Mouse (Mus musculus) liver, postnatal 0 days (tissue): Measurements from ENCODE around the gene 9530053A07Rik.

Experiments
- CTCF ChIP-seq: sonication (generic); IDR thresholded peaks from 2 replicates; pipeline ENCODE4 v1.5.1; 2016; ENCODE audit warnings: antibody characterized with exemption, low read depth
- EP300 ChIP-seq: IDR thresholded peaks from 2 replicates; pipeline ENCODE4 v1.6.1; 2016; ENCODE audit warnings: antibody characterized with exemption, low read depth, mild to moderate bottlenecking

DNA sequence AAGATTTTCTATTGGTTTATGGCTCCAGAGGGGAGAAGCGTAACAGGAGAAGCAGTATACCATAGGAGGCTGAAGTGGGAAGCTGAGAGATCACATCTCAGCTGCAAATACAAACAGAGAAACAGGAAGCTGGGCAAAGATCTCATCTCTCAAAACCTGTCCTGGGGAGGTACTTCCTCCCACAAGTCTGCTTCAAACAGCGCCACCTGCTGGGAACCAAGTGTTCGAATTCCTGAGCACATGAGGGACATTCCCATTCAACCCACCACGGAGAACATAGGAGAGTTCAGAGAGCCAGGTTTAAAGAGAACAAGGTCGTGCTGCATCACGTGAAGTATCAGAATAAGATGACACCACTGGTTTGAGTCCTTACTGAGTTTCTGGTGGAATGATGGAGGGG, 36.1 kb downstream of the 9530053A07Rik start:
- TF ChIP-seq CTCF (peak; percentile 36), EP300 (no peak)
